Mouse (Mus musculus) small intestine, adult 2 months (tissue): ENCODE results near the gene Angpt4. TPM values are rescaled to one million over a fixed set of nuclear protein-coding genes. Genes with fewer than 3 reads are reported as not detected.

Experiments used
- H3K27ac ChIP-seq: fragments of 200-500 bp; 2 replicates; pipeline ENCODE4 v1.5.1; 2012; ENCODE audit warnings: low read depth, low read length, control low read depth, inconsistent platforms; ENCODE audit not compliant: insufficient read depth
- H3K27me3 ChIP-seq: fragments of 200-500 bp; 2 replicates; pipeline ENCODE4 v1.6.1; 2012; ENCODE audit warnings: mild to moderate bottlenecking, moderate library complexity, low read length, inconsistent platforms; ENCODE audit not compliant: control insufficient read depth, insufficient read depth
- H3K36me3 ChIP-seq: fragments of 200-500 bp; 2 replicates; pipeline ENCODE4 v1.6.1; 2012; ENCODE audit warnings: mild to moderate bottlenecking, low read length, control low read depth, inconsistent platforms; ENCODE audit not compliant: control insufficient read depth, insufficient read depth
- H3K4me1 ChIP-seq: fragments of 200-500 bp; 2 replicates; pipeline ENCODE4 v1.6.1; 2012; ENCODE audit warnings: low read length, inconsistent platforms, mixed read lengths; ENCODE audit not compliant: control insufficient read depth, insufficient read depth, insufficient read length
- H3K4me3 ChIP-seq: fragments of 200-500 bp; 2 replicates; pipeline ENCODE4 v1.5.1; 2012; ENCODE audit warnings: low read depth, mild to moderate bottlenecking, control low read depth, inconsistent platforms, low read length, moderate library complexity
- CTCF ChIP-seq: fragments of 200-500 bp; IDR thresholded peaks from 2 replicates; pipeline ENCODE4 v1.5.1; 2012; ENCODE audit warnings: low read depth, mild to moderate bottlenecking, control low read depth, inconsistent platforms, low read length, moderate library complexity, mixed read lengths; ENCODE audit not compliant: insufficient replicate concordance, insufficient read length; ENCODE audit errors: extremely low read depth
- POLR2A ChIP-seq: fragments of 200-500 bp; IDR thresholded peaks from 2 replicates; pipeline ENCODE4 v1.6.1; 2012; ENCODE audit warnings: low read depth, mild to moderate bottlenecking, control low read depth, inconsistent platforms, low read length, moderate library complexity
- WGBS: fragments of 180-500 bp; shearing (Covaris S2); methylation state at CpG from one replicate; pipeline ENCODE4 v1.1.7; 2018; 5-methylcytosine and 5-hydroxymethylcytosine counted together
- polyA plus RNA-seq: library from polyadenylated mRNA; depleted of rRNA; stranded (reverse); fragments of >200 nt; gene quantifications from 2 replicates; pipeline ENCODE4 v1.2.3, GENCODE M21; 2012

The Angpt4 gene
- polyA plus RNA-seq, 1 experiment, result 0.15 TPM

- no peaks in the 10 kb centered on the region for H3K36me3 ChIP-seq
- TF ChIP-seq POLR2A (no peak), CTCF (no peak)
- H3K4me1 ChIP-seq, result peaks cover 3% of the 10 kb centered on the region; the same call in 1 of the 2 replicates
- WGBS, result 72% methylated on average over 9 of the region's 9 CpGs
- H3K27ac ChIP-seq, result no peak overlapping the region
- no peaks in the 10 kb centered on the region for H3K27me3 ChIP-seq
- H3K4me3 ChIP-seq, result no peak overlapping the region
Measured at GRCm38 (mm10) chr2:151961284-151962196, 50.5 kb downstream of the Angpt4 start.

DNA sequence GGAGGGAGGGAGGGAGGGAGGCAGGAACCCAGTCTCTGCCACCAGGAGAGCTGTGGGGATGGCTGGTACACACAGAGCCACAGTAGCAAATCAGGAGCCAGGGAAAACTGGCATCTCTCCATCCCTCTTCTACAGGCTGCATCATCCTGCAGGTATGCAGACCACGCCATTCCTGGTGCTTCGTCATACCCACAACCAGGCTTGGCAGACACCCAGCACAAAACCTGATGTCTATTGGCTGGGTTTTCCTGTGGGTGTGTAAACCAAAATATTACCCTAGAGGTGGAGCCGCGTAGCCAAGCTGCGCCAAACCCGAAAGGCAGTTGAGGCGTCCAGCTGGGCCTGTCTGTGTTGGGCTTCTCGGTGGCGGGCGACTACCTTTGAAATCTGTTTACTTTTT, 51.5 kb downstream of the Angpt4 start:
- Histone ChIP-seq H3K4me3 (no peak overlapping the region), H3K27ac (no peak overlapping the region), H3K27me3 (no peaks in the 10 kb centered on the region), H3K36me3 (no peaks in the 10 kb centered on the region), H3K4me1 (peaks cover 3% of the 10 kb centered on the region; the same call in 1 of the 2 replicates)
- 48% methylated on average over 10 of the region's 10 CpGs for WGBS
- no peak for TF ChIP-seq POLR2A
- no peak for TF ChIP-seq CTCF

DNA sequence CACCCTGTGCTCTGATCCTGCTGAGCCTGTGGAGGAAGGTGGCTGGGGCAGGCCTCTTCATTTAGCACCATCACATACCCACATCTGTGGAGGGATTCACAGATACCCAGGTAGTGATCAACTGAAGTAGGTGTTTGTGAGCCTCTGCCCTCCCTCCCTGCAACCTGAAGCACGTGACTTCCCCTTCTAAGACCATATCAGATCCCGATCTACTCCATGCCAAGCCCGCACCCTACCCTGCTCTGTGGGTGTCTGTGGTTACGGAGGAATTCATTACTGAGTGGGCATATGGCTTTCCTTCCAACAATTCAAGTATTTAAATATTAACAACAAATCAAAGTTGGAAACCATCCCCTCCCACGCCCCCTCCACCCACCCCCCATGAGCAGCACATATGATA, 52.3 kb downstream of the Angpt4 start:
- WGBS, result 85% methylated on average over 5 of the region's 5 CpGs
- Histone ChIP-seq H3K4me1 (peaks cover 6% of the 10 kb centered on the region), H3K4me3 (no peak overlapping the region), H3K27me3 (no peaks in the 10 kb centered on the region), H3K27ac (no peak overlapping the region), H3K36me3 (peaks cover 1% of the 10 kb centered on the region; the same call in 1 of the 2 replicates)
- TF ChIP-seq CTCF (no peak), POLR2A (no peak)

DNA sequence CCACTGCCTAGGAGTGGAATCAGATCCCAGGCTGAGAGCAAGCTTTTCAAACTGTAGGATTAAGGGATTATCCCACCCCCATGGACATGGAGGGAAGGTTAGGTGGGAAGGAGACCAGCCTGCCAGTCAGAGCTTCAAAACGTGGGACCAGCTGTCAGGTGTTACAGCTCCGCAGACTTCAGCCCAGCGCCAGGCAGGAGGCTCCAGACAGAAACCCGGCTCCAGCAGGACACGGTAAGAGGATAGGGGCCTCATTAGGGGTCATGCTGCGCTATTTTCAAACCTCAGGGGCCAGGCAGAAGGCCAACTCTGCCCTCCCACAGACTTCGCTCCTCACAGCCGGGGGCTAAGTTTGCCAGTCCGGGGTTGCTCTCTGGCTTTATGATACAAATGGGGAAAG, 53.0 kb downstream of the Angpt4 start:
- no peak for TF ChIP-seq POLR2A
- no peak for TF ChIP-seq CTCF
- 60% methylated on average over 9 of the region's 9 CpGs for WGBS
- no peak overlapping the region for H3K4me3 ChIP-seq

DNA sequence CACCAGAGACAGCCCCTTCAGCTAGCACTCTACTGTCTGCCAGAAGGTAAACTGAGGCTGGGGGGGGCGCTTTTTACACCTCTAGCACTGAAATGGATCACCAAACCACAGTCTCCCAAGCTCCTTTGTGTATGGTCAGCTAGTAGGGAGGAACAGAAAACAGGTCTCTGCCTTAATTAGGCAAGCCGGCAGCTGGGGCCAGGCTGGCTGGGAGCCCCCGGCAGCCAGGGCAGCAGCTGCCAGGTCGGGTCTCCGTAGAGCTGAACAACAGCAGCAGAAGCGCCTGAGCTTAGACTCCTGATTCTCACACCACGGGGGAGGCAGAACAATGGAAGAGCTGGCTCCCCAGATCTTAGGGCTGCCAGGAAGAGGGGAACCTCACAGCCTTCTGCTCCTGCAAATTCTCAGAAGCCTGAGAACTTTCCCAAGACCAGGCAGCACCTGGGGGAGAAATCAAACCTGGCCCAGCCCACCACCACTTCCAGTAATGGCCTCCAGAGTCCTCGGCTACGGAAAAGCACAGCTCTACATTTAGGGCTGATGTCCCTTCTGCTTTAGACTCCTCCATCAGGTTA, 56.3 kb downstream of the Angpt4 start:
- H3K4me3 ChIP-seq, result no peak overlapping the region
- no peak for TF ChIP-seq POLR2A
- no peak for TF ChIP-seq CTCF
- 63% methylated on average over 9 of the region's 9 CpGs for WGBS
- H3K36me3 ChIP-seq, result peaks cover 16% of the 10 kb centered on the region
- no peak overlapping the region for H3K27ac ChIP-seq
- no peaks in the 10 kb centered on the region for H3K27me3 ChIP-seq
- peaks cover 8% of the 10 kb centered on the region for H3K4me1 ChIP-seq

More for the DNA sequence above, 53.0 kb downstream of the Angpt4 start:
- Histone ChIP-seq H3K4me1 (peaks cover 6% of the 10 kb centered on the region), H3K36me3 (peaks cover 4% of the 10 kb centered on the region), H3K27ac (no peak overlapping the region), H3K27me3 (no peaks in the 10 kb centered on the region)

DNA sequence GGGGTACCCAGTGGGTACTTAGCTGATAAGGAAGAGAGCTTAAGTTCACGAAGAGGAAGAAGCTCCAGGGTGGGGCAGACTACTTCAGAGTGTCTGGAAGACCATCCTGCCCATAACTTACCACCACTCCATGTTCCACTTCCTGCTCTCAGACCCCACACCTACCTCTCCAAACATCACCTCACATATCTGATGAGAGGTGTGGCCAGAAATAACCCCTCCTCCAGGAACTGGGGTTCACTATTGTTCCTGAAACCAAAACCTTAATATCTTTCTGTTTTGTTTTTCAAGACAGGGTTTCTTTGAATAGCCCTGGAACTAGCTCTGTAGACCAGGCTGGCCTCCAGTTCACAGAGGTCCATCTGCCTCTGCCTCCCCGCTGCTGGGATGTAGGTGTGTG, 56.8 kb downstream of the Angpt4 start:
- H3K27ac ChIP-seq, result peak overlapping the region; percentile 23; the same call in 1 of the 2 replicates
- H3K36me3 ChIP-seq, result peaks cover 16% of the 10 kb centered on the region
- WGBS, result 60% methylated on average over 2 of the region's 2 CpGs
- TF ChIP-seq POLR2A, result no peak
- no peak for TF ChIP-seq CTCF
- no peaks in the 10 kb centered on the region for H3K27me3 ChIP-seq
- H3K4me3 ChIP-seq, result no peak overlapping the region
- peaks cover 10% of the 10 kb centered on the region for H3K4me1 ChIP-seq

- Histone ChIP-seq H3K27ac (0 out of 2 replicates have a peak overlapping the region, but pooled peaks have one; percentile 23), H3K4me1 (peaks cover 13% of the 10 kb centered on the region), H3K27me3 (no peaks in the 10 kb centered on the region), H3K4me3 (no peak overlapping the region), H3K36me3 (peaks cover 16% of the 10 kb centered on the region)
- WGBS, result 82% methylated on average over 8 of the region's 8 CpGs
- TF ChIP-seq CTCF, result no peak
- TF ChIP-seq POLR2A, result no peak
Measured at GRCm38 (mm10) chr2:151968451-151968850, 57.4 kb downstream of the Angpt4 start.
